Mouse (Mus musculus) ES-E14 (cell line): ENCODE data around the gene Rps12. TPM values are rescaled to one million over a fixed set of nuclear protein-coding genes. Genes with fewer than 3 reads are reported as not detected.

Experiments
- DNase-seq: peaks from one replicate; pipeline ENCODE4 v3.0.0-alpha.2; 2013; ENCODE audit warnings: low read depth, low spot score
- H3K27ac ChIP-seq: 2 replicates; pipeline ENCODE4 v1.5.1; 2012; ENCODE audit warnings: low read depth, mild to moderate bottlenecking, low read length, moderate library complexity, mixed read lengths; ENCODE audit not compliant: poor library complexity, insufficient read depth, severe bottlenecking
- H3K36me3 ChIP-seq: 2 replicates; pipeline ENCODE4 v1.6.1; 2012; ENCODE audit warnings: mild to moderate bottlenecking, low read length, moderate library complexity, mixed read lengths; ENCODE audit not compliant: control insufficient read depth, poor library complexity, insufficient read depth, severe bottlenecking
- H3K4me1 ChIP-seq, 2 experiments: fragments of 150-350 bp in 1 of 2; sonication (generic) in 1 of 2; 2 replicates each; pipeline ENCODE4 v1.6.1; 2012; ENCODE audit warnings: low read length in 2 of 2, mild to moderate bottlenecking in 1 of 2, mixed read lengths in 1 of 2; ENCODE audit not compliant: control insufficient read depth in 2 of 2, insufficient read depth in 2 of 2, poor library complexity in 1 of 2
- H3K4me3 ChIP-seq, 2 experiments: fragments of 150-350 bp in 1 of 2; sonication (generic) in 1 of 2; 2 replicates each; pipeline ENCODE4 v1.5.1; 2012; ENCODE audit warnings: low read length in 2 of 2, low read depth in 1 of 2, mild to moderate bottlenecking in 1 of 2, mixed read lengths in 1 of 2; ENCODE audit not compliant: insufficient read depth in 1 of 2, poor library complexity in 1 of 2, severe bottlenecking in 1 of 2
- H3K9ac ChIP-seq: 2 replicates; pipeline ENCODE4 v1.6.1; 2012; ENCODE audit warnings: low read depth, mild to moderate bottlenecking, low read length, mixed read lengths; ENCODE audit not compliant: poor library complexity, insufficient read depth, severe bottlenecking
- H3K9me3 ChIP-seq: fragments of 150-350 bp; sonication (generic); 2 replicates; pipeline ENCODE4 v1.6.1; 2012; ENCODE audit warnings: low read depth, mild to moderate bottlenecking, low read length; ENCODE audit not compliant: control insufficient read depth, insufficient read depth
- CHD2 ChIP-seq: IDR thresholded peaks from 2 replicates; pipeline ENCODE4 v1.6.1; 2014; ENCODE audit warnings: mild to moderate bottlenecking, low read depth, low read length, inconsistent platforms
- HCFC1 ChIP-seq: IDR thresholded peaks from 2 replicates; pipeline ENCODE4 v1.6.1; 2012; ENCODE audit warnings: low read length, inconsistent platforms, borderline replicate concordance; ENCODE audit not compliant: insufficient read depth
- MAFK ChIP-seq: IDR thresholded peaks from 2 replicates; pipeline ENCODE4 v1.6.1; 2014; ENCODE audit warnings: mild to moderate bottlenecking, low read depth, low read length, inconsistent platforms; ENCODE audit not compliant: insufficient read depth
- ZC3H11A ChIP-seq: IDR thresholded peaks from 2 replicates; pipeline ENCODE4 v1.6.1; 2012; ENCODE audit warnings: low read depth, mild to moderate bottlenecking, inconsistent platforms, low read length, borderline replicate concordance
- ZNF384 ChIP-seq: IDR thresholded peaks from 2 replicates; pipeline ENCODE4 v1.6.1; 2012; ENCODE audit warnings: low read depth, low read length, inconsistent platforms
- in situ Hi-C, 2 experiments: fragments of 600-800 bp; cut with MboI; formaldehyde crosslinking; loops; one replicate each; pipeline ENCODE4 v1.15.1; 2025; ENCODE audit warnings: low sequenced_read_pairs in 2 of 2, inconsistent platforms in 1 of 2; ENCODE audit not compliant: unreplicated experiment in 2 of 2
- total RNA-seq: library from RNA; depleted of rRNA; stranded (reverse); fragments of 300-350 nt; gene quantifications from 2 replicates; pipeline ENCODE4 v1.2.3, GENCODE M21; 2012

The Rps12 gene
- total RNA-seq, 1 experiment: 4,411 TPM

DNA sequence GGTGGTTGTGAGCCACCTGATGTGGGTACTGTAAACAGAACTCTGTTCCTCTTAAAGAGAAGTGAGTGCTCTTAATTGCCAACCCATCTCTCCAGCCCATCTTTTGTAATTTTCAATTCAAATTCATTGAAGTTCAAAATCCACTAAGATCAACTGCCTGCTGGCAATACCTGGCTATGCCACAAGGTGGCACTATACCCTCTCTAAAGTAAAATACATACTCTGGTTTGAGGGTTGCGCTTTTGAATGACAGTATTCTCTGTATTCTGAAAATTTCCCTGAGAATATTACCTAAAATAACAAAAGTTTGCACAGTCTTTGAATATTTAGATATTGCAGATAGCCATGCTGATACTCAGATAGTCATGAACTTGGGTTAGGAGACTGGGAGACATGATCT lies 28.1 kb upstream of the Rps12 start:
- TF ChIP-seq MAFK: no peak
- no peak for TF ChIP-seq ZNF384
- TF ChIP-seq HCFC1: no peak
- TF ChIP-seq ZC3H11A: peak; percentile 85; the same call in 1 of the 2 replicates
- no peak for TF ChIP-seq CHD2
- in situ Hi-C loops: loop anchor here (25.0 kb wide), 3 partner anchors 272 to 497 kb away; partner anchors contain the start of genes Taar8a (in 1 of the 2), Taar8b (in 1 of the 2), Taar8c (in 1 of the 2) and Taar9 (in 1 of the 2)

DNA sequence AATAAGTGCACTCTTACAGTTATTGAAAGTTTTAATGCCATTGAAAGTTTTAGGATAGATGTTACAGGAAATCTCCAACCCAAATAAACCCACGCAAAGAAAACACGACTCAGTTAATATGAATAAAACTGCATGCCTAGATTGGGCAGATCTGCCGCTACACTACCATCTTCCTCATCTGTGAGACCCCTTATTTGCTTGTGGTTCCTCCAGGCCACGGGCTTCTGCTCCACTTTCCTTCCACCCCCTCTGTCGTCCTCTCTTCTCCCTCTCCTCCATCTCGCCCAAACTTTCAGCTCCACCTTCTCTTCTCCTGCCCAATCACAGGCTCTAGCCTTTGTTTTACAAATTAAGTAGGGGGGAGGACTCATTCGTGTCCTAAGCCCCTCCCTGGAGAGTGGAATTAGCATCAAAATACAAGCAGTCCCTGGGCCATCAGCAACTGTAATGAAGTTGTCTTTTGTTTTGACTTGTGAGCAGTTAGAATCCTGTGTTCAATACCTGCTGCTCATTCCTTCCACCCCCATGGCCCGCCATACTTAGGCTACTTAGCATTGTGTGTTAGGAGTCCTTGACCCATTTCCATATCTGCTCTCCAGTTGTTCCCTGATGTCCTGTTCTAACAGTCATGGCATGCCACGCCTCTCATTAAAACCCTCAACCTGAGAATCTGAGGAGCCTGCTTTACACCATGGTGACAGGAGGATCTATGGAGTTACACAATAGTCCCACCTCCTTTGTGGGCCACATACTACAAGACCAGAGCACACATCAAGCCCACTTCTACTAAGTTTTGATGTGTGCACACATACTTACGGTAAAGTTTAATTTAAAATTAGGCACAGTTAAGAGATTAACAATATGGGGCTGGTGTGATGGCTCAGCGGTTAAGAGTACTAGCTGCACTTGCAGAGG lies 26.0 kb upstream of the Rps12 start:
- peaks cover 6 to 21% of the 10 kb centered on the region in 2 experiments for H3K4me1 ChIP-seq
- in situ Hi-C loops: loop anchor here (25.0 kb wide), 3 partner anchors 274 to 499 kb away; partner anchors contain the start of genes Taar8a (in 1 of the 2), Taar8b (in 1 of the 2), Taar8c (in 1 of the 2) and Taar9 (in 1 of the 2)
- peak overlapping the region; percentile 74 for H3K27ac ChIP-seq
- TF ChIP-seq CHD2 (0 out of 2 replicates have a peak, but pooled peaks have one; percentile 16), MAFK (0 out of 2 replicates have a peak, but pooled peaks have one; percentile 27), ZNF384 (no peak)
- H3K9ac ChIP-seq: peak overlapping the region; percentile 64; the same call in 1 of the 2 replicates
- peak overlapping the region; percentile 50; a peak in 3 of 4 replicates for H3K4me3 ChIP-seq
- no peaks in the 10 kb centered on the region for H3K36me3 ChIP-seq
- DNase-seq: peak; percentile 86
- H3K9me3 ChIP-seq: no peaks in the 10 kb centered on the region

More for the DNA sequence above, 28.1 kb upstream of the Rps12 start:
- Histone ChIP-seq H3K36me3 (no peaks in the 10 kb centered on the region), H3K9me3 (no peaks in the 10 kb centered on the region), H3K4me3 (no peak overlapping the region), H3K9ac (no peak overlapping the region), H3K4me1 (peaks cover 6 to 16% of the 10 kb centered on the region in 2 experiments), H3K27ac (no peak overlapping the region)
- peak; percentile 62 for DNase-seq

GRCm38 (mm10) chr10:23812438-23812759 lies 25.3 kb upstream of the Rps12 start:
- TF ChIP-seq ZNF384: peak; percentile 60; the same call in 1 of the 2 replicates
- TF ChIP-seq HCFC1: no peak
- DNase-seq: no peak
- peak overlapping the region in 1 of 2 experiments; percentile 50; a peak in 1 of 4 replicates for H3K4me3 ChIP-seq
- H3K36me3 ChIP-seq: no peaks in the 10 kb centered on the region
- peaks cover 6 to 25% of the 10 kb centered on the region in 2 experiments for H3K4me1 ChIP-seq
- H3K27ac ChIP-seq: peak overlapping the region; percentile 36; the same call in 1 of the 2 replicates
- no peaks in the 10 kb centered on the region for H3K9me3 ChIP-seq
- in situ Hi-C loops: loop anchor here (25.0 kb wide), 3 partner anchors 275 to 500 kb away; partner anchors contain the start of genes Taar8a (in 1 of the 2), Taar8b (in 1 of the 2), Taar8c (in 1 of the 2) and Taar9 (in 1 of the 2)
- peak overlapping the region; percentile 35; the same call in 1 of the 2 replicates for H3K9ac ChIP-seq

DNA sequence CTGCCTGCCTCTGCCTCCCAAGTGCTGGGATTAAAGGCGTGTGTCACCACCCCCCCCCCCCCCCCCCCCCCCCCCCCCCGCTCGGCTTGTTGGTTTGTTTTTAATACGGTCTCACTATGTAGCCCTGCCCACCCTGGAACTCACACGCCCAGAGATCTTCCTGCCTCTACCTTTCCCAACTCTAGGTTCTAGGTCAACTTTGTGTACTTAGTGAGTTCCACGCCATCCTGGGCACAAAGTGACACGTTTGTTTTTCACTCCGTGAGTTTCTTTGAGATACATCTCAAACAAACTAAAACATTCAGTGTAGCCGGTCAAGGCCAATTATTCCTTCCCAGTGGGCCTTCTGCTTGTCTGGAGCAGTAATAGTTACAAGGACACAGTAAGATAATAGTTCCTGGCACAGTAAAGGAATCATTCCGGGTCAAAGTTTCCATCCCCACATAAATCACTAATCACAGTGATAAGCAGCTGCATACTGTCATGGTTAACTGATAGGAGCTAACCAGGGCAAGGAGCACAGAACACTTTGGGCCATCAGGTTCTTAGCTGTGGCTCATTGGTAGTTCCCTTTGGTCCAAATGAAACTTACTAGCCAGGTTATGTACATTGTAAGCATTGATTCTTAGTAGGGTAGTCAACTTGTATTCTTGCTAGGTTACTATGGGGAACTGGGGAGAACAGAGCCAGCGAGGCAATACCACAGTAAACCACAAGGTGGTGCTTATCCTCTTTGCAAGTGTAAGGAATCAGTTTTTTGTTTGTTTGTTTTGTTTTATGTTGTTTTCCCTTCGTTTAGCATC lies 24.8 kb upstream of the Rps12 start:
- H3K9ac ChIP-seq: peak overlapping the region; percentile 35; the same call in 1 of the 2 replicates
- DNase-seq: peak; percentile 88
- TF ChIP-seq CHD2: no peak
- no peak for TF ChIP-seq ZNF384
- no peak for TF ChIP-seq ZC3H11A
- TF ChIP-seq MAFK: no peak
- no peak for TF ChIP-seq HCFC1
- peak overlapping the region; percentile 36; the same call in 1 of the 2 replicates for H3K27ac ChIP-seq
- in situ Hi-C loops: loop anchor here (25.0 kb wide), 3 partner anchors 275 to 500 kb away; partner anchors contain the start of genes Taar8a (in 1 of the 2), Taar8b (in 1 of the 2), Taar8c (in 1 of the 2) and Taar9 (in 1 of the 2)
- H3K9me3 ChIP-seq: no peaks in the 10 kb centered on the region
- no peak overlapping the region for H3K4me3 ChIP-seq
- peaks cover 6 to 29% of the 10 kb centered on the region in 2 experiments for H3K4me1 ChIP-seq
- no peaks in the 10 kb centered on the region for H3K36me3 ChIP-seq
